Mouse (Mus musculus): ENCODE results near the gene Slc41a3. TPM values are rescaled to one million over a fixed set of nuclear protein-coding genes. Genes with fewer than 3 reads are reported as not detected.

The Slc41a3 gene
- polyA plus RNA-seq, 1 experiment from 2014 or later, result 2.1 TPM

DNA sequence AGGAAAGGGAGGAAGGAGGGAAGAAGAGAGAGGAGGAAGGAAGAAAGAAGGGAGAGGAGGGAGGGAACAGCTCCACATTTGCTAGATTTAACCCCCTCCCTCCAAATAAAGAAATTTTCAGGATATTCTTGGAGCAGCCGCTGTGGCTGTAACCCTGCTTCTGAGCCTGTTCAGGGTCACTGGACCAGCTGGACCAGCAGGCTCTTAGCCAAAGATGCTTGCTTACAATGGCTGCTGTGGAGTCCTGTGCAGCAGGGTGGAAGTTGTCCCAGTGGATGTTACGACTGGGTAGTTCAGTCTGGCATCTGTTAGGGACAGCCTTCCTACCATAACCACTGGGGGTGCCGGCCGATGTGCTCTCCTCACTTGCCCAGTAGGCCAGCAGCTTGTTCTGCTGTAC lies 35.8 kb upstream of the Slc41a3 start:
- no peaks in the 10 kb centered on the region for H3K36me3 ChIP-seq
- no peaks in the 10 kb centered on the region for H3K27me3 ChIP-seq
- H3K9me3 ChIP-seq, result no peaks in the 10 kb centered on the region
- H3K27ac ChIP-seq, result no peak overlapping the region
- 83% methylated on average over 4 of the region's 4 CpGs for WGBS
- H3K9ac ChIP-seq (replicated peaks), result no peak overlapping the region
- H3K4me1 ChIP-seq (replicated peaks), result peaks cover 21% of the 10 kb centered on the region
- no peak overlapping the region for H3K4me2 ChIP-seq
- no peak overlapping the region for H3K4me3 ChIP-seq (replicated peaks)
- ATAC-seq (ENCODE audit: insufficient number of reproducible peaks, insufficient read depth, low FRiP score, low TSS enrichment, low read depth), result no peak

DNA sequence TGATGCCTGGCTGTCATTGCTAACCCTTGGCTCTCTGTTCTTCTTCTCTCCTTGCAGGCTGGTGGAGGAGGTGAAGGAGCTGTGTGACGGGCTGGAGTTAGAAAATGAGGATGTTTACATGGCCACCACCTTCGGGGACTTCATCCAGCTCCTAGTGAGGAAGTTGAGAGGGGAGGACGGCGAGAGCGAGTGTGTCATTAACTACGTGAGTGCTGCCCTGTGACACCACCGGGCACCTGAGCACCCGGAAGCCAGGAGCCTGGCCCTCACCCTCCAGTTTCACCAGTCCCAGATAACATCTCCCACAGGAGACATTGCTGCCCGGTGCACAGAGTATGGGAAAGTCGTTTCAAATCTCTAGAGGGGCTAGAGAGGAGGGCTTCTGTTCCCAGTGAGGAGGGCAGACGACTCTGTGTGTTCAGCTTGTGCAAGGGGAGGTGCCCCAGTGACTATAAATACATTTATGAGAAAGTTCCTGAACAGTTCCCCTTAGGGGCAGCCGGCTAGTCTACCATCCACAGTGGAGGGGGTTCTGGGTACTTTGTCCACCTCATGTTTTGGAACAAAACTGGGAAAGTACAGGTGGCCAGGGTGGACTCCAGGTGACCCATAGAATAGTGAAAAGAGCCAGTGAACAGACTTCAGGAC lies 34.7 kb upstream of the Slc41a3 start:
- Histone ChIP-seq H3K4me3 (replicated peaks) (no peak overlapping the region), H3K9ac (replicated peaks) (no peak overlapping the region), H3K27me3 (no peaks in the 10 kb centered on the region), H3K4me2 (no peak overlapping the region), H3K27ac (no peak overlapping the region), H3K9me3 (no peaks in the 10 kb centered on the region), H3K4me1 (replicated peaks) (peaks cover 21% of the 10 kb centered on the region), H3K36me3 (no peaks in the 10 kb centered on the region)
- WGBS, result 52% methylated on average over 12 of the region's 12 CpGs
- ATAC-seq (ENCODE audit: insufficient number of reproducible peaks, insufficient read depth, low FRiP score, low TSS enrichment, low read depth), result no peak

DNA sequence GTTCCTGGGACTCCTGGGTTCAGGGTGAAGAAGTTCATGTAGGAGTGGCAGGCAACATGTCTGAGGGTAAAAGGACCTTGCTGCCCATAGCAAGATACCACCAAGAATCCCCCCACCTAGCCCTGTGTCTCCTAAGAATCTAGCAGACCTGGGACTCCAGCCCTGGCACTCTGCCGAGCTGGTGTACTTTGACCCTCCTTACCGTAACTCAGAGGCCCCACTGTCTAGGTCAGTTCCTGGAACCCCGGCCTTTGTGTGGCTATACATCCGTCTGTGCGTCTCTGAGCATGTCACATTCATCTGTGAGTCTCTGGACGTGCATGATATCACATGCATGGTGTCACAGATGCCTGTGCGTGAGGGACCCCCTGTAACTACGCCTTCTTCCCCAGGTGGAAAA lies 34.1 kb upstream of the Slc41a3 start:
- Histone ChIP-seq H3K9ac (replicated peaks) (no peak overlapping the region), H3K36me3 (no peaks in the 10 kb centered on the region), H3K4me1 (replicated peaks) (peaks cover 21% of the 10 kb centered on the region), H3K4me3 (replicated peaks) (no peak overlapping the region), H3K9me3 (no peaks in the 10 kb centered on the region), H3K27ac (no peak overlapping the region), H3K4me2 (no peak overlapping the region), H3K27me3 (no peaks in the 10 kb centered on the region)
- WGBS, result 73% methylated on average over 8 of the region's 8 CpGs
- no peak for ATAC-seq (ENCODE audit: insufficient number of reproducible peaks, insufficient read depth, low FRiP score, low TSS enrichment, low read depth)

DNA sequence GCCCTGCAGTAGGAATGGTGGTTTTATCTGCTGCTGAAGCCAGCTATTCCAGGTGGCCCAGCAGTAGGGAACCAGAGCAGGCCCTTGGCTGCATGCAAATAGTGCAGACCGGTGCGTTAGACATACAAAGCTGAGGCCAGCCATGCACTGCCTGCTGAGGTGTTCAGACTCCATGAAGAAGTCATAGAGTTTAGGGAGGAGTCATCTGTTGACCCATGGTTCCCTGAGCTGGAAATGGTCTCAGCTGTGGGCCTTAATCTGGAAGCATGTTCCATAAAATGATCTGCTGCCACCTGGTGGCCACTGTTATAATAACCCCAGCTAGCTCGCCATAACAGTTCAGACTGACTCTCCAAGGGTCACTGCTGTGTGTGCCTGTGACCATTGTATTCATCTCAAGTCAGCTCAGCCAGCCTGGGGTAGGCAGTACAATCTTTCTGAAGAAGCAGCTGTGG lies 29.2 kb upstream of the Slc41a3 start:
- peak; percentile 16; the same call in 1 of the 2 replicates for ATAC-seq (ENCODE audit: insufficient number of reproducible peaks, insufficient read depth, low FRiP score, low TSS enrichment, low read depth)
- no peaks in the 10 kb centered on the region for H3K27me3 ChIP-seq
- no peak overlapping the region for H3K4me2 ChIP-seq
- H3K4me1 ChIP-seq (replicated peaks), result peaks cover 6% of the 10 kb centered on the region; the same call in 1 of the 2 replicates
- H3K4me3 ChIP-seq (replicated peaks), result no peak overlapping the region
- no peak overlapping the region for H3K9ac ChIP-seq (replicated peaks)
- H3K27ac ChIP-seq, result no peak overlapping the region
- no peaks in the 10 kb centered on the region for H3K36me3 ChIP-seq
- H3K9me3 ChIP-seq, result no peaks in the 10 kb centered on the region
- 49% methylated on average over 3 of the region's 3 CpGs for WGBS

DNA sequence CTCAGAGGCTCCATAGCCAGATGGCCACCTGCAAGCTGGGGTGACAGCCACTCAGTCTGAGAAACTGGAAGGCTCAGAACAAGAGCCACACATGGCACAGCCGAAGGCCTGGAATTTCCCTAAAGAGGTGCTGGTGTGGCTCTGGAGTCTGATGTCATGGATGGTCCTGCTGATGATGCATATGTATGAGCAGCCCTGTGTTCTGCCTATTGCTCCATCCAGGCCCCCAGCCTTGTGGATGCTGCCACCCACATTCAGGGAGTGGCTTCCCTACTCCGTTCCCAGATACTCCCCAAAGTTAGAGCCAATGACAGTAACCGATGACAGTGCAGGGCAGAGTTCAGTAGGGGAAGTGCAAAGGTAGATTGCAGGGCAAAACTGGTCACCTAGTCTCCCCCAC lies 26.4 kb upstream of the Slc41a3 start:
- H3K27me3 ChIP-seq, result no peaks in the 10 kb centered on the region
- no peak overlapping the region for H3K4me3 ChIP-seq (replicated peaks)
- no peak overlapping the region for H3K9ac ChIP-seq (replicated peaks)
- H3K36me3 ChIP-seq, result no peaks in the 10 kb centered on the region
- no peaks in the 10 kb centered on the region for H3K9me3 ChIP-seq
- no peak overlapping the region for H3K27ac ChIP-seq
- 55% methylated on average over 3 of the region's 3 CpGs for WGBS
- 0 out of 2 replicates have a peak, but pooled peaks cover 3% of the 10 kb centered on the region for H3K4me1 ChIP-seq (replicated peaks)
- H3K4me2 ChIP-seq, result no peak overlapping the region
- no peak for ATAC-seq (ENCODE audit: insufficient number of reproducible peaks, insufficient read depth, low FRiP score, low TSS enrichment, low read depth)

DNA sequence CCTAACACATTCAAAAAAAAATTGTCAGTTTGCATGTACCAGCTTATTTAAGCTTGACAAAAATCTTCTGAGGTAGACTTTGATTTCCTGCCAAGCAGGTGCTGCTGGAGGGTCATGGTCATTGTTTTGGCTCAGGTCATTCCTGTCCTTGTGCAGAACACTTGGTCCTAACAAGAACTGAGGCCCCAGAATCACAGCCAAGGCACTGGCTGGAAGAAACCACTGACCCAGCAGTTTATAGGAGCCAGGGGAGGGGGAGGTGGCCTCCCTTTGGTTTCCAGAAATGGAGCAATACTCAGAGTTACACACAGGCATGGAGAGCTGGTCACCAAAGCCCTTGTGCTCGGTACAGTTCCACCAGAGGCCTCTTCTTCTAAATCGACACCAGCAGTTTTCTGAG lies 22.2 kb upstream of the Slc41a3 start:
- Histone ChIP-seq H3K4me3 (replicated peaks) (no peak overlapping the region), H3K9me3 (no peaks in the 10 kb centered on the region), H3K27ac (no peak overlapping the region), H3K9ac (replicated peaks) (no peak overlapping the region), H3K4me1 (replicated peaks) (0 out of 2 replicates have a peak, but pooled peaks cover 3% of the 10 kb centered on the region), H3K4me2 (no peak overlapping the region), H3K36me3 (no peaks in the 10 kb centered on the region), H3K27me3 (no peaks in the 10 kb centered on the region)
- WGBS, result 81% methylated on average over 2 of the region's 2 CpGs
- ATAC-seq (ENCODE audit: insufficient number of reproducible peaks, insufficient read depth, low FRiP score, low TSS enrichment, low read depth), result no peak

DNA sequence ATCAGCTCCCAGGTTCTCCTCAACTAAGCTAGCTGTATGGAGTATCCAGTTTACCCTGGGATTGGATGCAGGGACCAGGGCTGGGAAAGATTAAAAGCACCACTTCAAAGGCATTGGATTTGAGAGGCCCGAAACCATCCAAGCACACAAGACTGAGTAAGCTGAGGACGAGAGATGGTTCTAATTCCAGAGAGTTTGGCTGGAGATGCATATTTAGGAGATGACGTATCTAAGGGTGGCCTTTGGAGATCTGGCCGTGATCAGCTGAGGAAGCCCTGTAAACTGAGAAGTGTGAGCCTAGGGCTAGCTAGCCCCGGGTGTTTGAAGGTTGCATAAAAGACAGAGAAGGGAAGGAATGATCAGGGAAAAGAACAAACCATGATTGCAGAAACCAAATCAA lies 16.4 kb upstream of the Slc41a3 start:
- no peaks in the 10 kb centered on the region for H3K9me3 ChIP-seq
- H3K36me3 ChIP-seq, result no peaks in the 10 kb centered on the region
- WGBS, result 37% methylated on average over 5 of the region's 5 CpGs
- H3K4me3 ChIP-seq (replicated peaks), result no peak overlapping the region
- no peak for ATAC-seq (ENCODE audit: insufficient number of reproducible peaks, insufficient read depth, low FRiP score, low TSS enrichment, low read depth)
- H3K4me1 ChIP-seq (replicated peaks), result no peaks in the 10 kb centered on the region
- H3K27ac ChIP-seq, result no peak overlapping the region
- no peak overlapping the region for H3K9ac ChIP-seq (replicated peaks)
- no peaks in the 10 kb centered on the region for H3K27me3 ChIP-seq
- H3K4me2 ChIP-seq, result no peak overlapping the region

DNA sequence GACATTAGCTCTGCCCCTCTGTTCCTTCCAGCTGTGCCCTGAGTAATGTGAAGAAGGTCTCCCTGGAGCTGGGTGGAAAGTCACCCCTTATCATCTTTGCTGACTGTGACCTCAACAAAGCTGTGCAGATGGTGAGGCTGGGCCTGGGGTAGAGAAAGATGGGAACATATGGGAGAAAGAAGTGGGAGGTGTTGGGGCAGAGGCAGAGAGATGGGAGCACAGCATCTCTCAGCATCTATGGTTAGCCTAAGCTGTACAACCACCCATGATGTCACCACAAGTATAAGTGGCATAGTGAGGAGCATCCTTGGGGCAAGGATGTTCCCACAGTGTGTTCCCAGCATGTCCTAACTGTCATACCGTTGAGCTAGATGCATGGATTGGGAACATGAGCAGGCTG lies 13.8 kb upstream of the Slc41a3 start:
- 80% methylated on average over 1 of the region's 1 CpGs for WGBS
- H3K9ac ChIP-seq (replicated peaks), result no peak overlapping the region
- H3K4me1 ChIP-seq (replicated peaks), result no peaks in the 10 kb centered on the region
- H3K36me3 ChIP-seq, result no peaks in the 10 kb centered on the region
- no peak overlapping the region for H3K4me3 ChIP-seq (replicated peaks)
- no peak overlapping the region for H3K4me2 ChIP-seq
- H3K9me3 ChIP-seq, result peaks cover 8% of the 10 kb centered on the region
- H3K27me3 ChIP-seq, result no peaks in the 10 kb centered on the region
- no peak overlapping the region for H3K27ac ChIP-seq
- ATAC-seq (ENCODE audit: insufficient number of reproducible peaks, insufficient read depth, low FRiP score, low TSS enrichment, low read depth), result no peak

DNA sequence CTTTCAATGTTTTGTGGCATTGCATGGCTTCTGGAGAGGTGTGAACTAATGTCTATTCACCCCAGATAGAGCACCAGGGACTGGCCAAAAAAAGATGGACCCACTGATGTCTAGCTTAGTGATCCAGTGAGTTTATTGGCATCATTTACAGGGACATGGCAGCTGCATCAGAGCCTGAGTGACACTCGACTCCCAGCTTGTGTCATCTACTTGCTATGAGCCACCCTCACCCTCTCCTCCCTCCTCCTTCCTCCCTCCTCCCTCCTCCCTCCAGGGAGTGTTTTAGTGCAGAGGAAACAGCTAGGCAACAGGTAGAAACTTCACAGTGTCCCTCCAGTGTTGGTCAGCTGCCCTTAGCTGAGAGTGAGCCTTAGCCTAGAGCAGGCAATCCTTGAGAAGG lies 9.6 kb upstream of the Slc41a3 start:
- H3K9ac ChIP-seq (replicated peaks), result no peak overlapping the region
- H3K36me3 ChIP-seq, result no peaks in the 10 kb centered on the region
- H3K4me3 ChIP-seq (replicated peaks), result no peak overlapping the region
- H3K27me3 ChIP-seq, result no peaks in the 10 kb centered on the region
- no peak overlapping the region for H3K27ac ChIP-seq
- H3K4me1 ChIP-seq (replicated peaks), result no peaks in the 10 kb centered on the region
- peaks cover 9% of the 10 kb centered on the region for H3K9me3 ChIP-seq
- H3K4me2 ChIP-seq, result no peak overlapping the region
- WGBS, result 62% methylated on average over 1 of the region's 1 CpGs
- no peak for ATAC-seq (ENCODE audit: insufficient number of reproducible peaks, insufficient read depth, low FRiP score, low TSS enrichment, low read depth)

DNA sequence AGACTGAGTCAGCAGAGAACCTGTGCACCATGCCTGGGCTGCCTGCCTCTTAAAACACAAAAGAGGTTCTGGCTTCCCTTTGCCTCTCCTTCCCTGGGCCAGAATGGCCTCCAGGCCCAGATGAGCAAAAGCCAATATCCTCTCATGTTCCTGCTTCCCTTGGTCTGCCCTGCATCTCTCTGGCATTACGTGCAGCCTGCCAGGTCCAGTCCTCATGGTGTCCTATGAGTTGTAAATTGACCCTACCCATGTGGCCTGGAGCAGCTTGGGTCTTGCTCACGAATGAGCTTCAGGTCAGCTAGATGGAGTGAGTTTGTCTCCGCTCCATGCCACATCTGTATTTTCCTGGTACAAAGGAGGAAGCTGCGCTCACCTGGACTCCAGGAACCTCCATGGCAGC lies 7.5 kb upstream of the Slc41a3 start:
- ATAC-seq (ENCODE audit: insufficient number of reproducible peaks, insufficient read depth, low FRiP score, low TSS enrichment, low read depth), result no peak
- H3K4me3 ChIP-seq (replicated peaks), result no peak overlapping the region
- peaks cover 9% of the 10 kb centered on the region for H3K9me3 ChIP-seq
- 0 out of 2 replicates have a peak, but pooled peaks cover 2% of the 10 kb centered on the region for H3K27me3 ChIP-seq
- no peaks in the 10 kb centered on the region for H3K4me1 ChIP-seq (replicated peaks)
- 86% methylated on average over 4 of the region's 4 CpGs for WGBS
- H3K4me2 ChIP-seq, result no peak overlapping the region
- H3K9ac ChIP-seq (replicated peaks), result no peak overlapping the region
- no peak overlapping the region for H3K27ac ChIP-seq
- H3K36me3 ChIP-seq, result no peaks in the 10 kb centered on the region

DNA sequence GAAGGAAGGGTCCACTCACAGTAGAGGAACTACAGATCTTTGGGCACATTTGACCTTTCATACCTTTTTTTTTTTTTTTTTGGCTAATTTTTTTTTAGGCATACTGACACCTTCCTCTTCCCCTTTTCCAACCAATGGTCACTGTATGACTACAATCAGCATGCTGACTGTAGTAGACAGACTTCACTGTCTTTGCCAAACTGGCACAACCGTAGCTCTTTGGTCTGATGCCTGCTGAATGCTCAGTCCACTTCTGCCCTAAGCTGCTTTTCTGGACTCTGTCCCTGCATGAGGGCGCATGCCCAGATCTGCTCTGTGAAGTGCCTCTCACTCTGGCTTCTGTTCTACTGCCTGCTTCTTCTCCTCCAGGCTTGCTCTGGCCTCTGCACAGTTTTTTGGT lies 6.9 kb upstream of the Slc41a3 start:
- 92% methylated on average over 2 of the region's 2 CpGs for WGBS
- Histone ChIP-seq H3K27ac (no peak overlapping the region), H3K27me3 (0 out of 2 replicates have a peak, but pooled peaks cover 3% of the 10 kb centered on the region), H3K9me3 (peaks cover 9% of the 10 kb centered on the region), H3K36me3 (no peaks in the 10 kb centered on the region), H3K4me1 (replicated peaks) (no peaks in the 10 kb centered on the region), H3K4me3 (replicated peaks) (no peak overlapping the region), H3K9ac (replicated peaks) (no peak overlapping the region), H3K4me2 (no peak overlapping the region)
- ATAC-seq (ENCODE audit: insufficient number of reproducible peaks, insufficient read depth, low FRiP score, low TSS enrichment, low read depth), result no peak

DNA sequence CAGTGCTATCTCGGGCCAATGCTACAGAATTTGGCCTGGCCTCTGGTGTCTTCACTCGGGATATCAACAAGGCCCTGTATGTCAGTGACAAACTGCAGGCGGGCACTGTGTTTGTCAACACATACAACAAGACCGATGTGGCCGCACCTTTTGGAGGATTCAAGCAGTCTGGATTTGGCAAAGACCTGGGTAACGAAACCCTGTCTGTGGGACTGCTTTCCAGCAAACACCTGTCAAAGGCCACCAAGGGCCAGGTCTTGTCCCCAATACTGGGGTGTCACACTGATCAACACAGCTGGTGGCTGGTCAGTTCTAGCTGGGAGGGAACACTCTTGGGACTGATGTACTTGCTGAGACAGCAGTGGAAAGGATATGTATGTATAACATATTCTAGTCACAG lies 6.3 kb upstream of the Slc41a3 start:
- H3K27ac ChIP-seq, result no peak overlapping the region
- no peaks in the 10 kb centered on the region for H3K4me1 ChIP-seq (replicated peaks)
- peaks cover 9% of the 10 kb centered on the region for H3K9me3 ChIP-seq
- no peak overlapping the region for H3K4me3 ChIP-seq (replicated peaks)
- 86% methylated on average over 6 of the region's 6 CpGs for WGBS
- peaks cover 5% of the 10 kb centered on the region; the same call in 1 of the 2 replicates for H3K27me3 ChIP-seq
- no peak overlapping the region for H3K9ac ChIP-seq (replicated peaks)
- no peak overlapping the region for H3K4me2 ChIP-seq
- ATAC-seq (ENCODE audit: insufficient number of reproducible peaks, insufficient read depth, low FRiP score, low TSS enrichment, low read depth), result no peak
- H3K36me3 ChIP-seq, result no peaks in the 10 kb centered on the region
